Mouse (Mus musculus) left cerebral cortex, adult 9 months (tissue): ENCODE data around the gene Teddm2.

Experiments
- DNase-seq, 2 experiments: peaks; one replicate each; pipeline ENCODE4 v3.0.0; 2022; ENCODE audit warnings: low spot score in 2 of 2

Teddm2 gene

GRCm38 (mm10) chr1:153899731-153900380 lies at the start of gene Teddm2, which contains the start of gene Glul:
Gene Teddm2, minus strand, starts transcription at chr1:153900228.
Gene Glul, plus strand, starts transcription at chr1:153899944.
- peak; percentile 85 to 95 for DNase-seq

GRCm38 (mm10) chr1:153947837-153948236 lies 47.8 kb upstream of the Teddm2 start:
- DNase-seq, result peak in 1 of 2 experiments; percentile 44

DNA sequence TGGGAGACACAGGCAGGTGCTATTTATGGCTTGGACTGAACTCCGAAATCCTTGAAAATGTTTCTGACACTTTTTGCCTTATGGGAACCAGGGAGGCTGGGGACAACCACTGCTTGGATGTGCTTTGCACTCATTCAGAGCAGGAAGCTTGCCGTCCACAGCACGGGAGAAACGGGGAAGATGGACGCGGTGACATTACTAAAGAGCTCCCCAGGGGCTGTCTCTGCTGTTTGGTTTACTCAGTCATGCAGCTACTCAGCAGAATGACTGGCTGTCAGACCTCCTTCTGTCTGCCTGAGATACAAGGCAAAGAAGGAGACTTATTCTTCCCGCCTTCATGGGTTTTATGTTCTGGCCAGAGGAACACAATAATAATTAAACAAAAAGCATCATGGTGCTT lies 46.9 kb upstream of the Teddm2 start:
- DNase-seq, result no peak

DNA sequence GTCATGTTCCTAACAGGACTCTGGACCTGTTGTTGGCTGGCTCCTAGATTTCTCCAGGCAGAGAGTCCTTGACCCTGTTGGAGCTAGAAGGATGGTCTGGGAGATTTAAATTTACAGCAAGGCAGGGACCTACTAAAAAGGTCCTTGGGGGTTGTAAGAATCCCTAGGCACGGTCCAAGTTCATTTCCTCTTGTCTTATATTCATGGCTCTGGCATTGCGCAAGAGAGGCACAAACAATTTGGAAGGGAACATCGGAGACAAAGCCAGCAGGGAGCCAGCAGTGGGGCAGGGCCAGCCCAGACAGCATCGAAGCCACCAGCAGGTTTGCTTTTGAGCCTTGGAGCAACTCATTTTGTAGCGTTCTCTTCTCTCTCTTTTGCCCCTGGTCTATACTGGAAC lies 45.2 kb upstream of the Teddm2 start:
- no peak for DNase-seq

DNA sequence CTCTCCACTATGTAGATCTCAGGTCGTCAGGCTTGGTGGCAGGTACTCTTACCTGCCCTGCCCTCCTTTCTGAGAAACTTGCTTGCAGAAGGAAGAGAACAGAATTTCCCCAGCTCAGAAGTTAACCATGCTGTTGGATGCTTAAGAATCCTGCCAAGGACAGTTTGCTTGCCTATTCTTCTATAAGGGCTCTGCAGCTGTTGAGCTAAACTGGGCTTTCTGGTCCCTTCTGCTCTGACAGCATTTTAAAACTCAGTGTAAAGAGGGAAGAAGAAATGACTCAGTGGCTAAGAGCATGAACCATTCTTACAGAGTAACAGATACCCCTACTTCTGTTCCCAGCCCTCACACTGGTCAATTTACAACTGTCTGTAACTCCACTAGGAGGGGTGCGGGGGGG lies 41.0 kb upstream of the Teddm2 start:
- peak; percentile 32 to 44 for DNase-seq

DNA sequence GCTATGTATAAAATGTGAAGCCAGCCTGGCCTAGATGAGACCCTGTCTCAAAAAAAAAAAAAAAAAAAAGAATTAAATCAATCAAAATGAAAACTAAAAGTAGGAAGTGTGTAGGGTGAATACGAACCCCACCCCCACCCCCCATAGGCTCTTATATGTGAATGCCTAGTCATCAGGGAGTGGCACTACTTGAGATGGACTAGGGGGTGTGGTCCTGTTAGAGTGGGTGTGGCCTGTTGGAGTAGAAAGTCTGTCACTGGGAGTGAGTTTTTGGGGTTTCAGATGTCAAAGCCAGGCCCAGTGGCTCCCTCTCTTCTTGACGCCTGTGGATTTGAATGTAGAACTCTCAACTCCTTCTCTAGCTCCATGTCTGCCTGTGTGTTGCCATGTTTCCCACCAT lies 37.0 kb upstream of the Teddm2 start:
- DNase-seq, result no peak

- DNase-seq, result peak in 1 of 2 experiments; percentile 28
Measured at GRCm38 (mm10) chr1:153935844-153936380, 35.9 kb upstream of the Teddm2 start.

DNA sequence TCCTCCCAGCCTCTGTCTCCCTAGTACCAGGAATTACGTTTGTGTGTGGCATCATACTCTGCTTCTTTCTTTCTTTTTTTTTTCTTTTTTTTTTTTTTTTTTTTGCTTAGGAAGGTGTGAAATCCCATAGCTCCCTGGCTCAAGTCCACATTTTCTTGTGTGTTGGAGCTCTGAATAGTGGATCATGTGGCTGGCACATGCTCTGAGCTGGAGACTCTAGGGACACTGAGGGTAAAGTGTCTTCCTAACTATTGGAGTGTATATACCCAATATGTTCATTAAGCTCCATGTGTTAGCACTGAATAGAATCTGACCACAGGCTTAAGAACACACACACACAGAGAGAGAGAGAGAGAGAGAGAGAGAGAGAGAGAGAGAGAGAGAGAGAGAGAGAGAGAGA lies 33.7 kb upstream of the Teddm2 start:
- no peak for DNase-seq

DNA sequence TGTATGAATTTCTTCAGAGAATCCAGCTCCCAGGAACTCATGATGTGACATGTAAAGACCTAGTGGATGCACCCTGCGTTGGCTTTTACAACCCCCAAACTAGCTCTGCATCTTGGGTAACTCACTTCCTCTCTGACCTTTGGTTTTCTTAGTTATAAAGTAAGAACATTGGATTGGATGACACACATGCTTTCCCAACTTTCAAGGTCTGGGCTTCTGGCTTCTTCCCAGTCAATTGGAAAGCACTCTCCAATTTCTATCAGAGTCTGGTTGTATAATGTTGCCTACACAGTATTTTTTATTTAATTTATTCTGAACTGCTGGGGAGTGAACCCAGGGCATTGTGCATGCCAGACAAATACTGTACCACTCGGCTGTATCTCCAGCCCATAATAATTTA lies 30.4 kb upstream of the Teddm2 start:
- no peak for DNase-seq

DNA sequence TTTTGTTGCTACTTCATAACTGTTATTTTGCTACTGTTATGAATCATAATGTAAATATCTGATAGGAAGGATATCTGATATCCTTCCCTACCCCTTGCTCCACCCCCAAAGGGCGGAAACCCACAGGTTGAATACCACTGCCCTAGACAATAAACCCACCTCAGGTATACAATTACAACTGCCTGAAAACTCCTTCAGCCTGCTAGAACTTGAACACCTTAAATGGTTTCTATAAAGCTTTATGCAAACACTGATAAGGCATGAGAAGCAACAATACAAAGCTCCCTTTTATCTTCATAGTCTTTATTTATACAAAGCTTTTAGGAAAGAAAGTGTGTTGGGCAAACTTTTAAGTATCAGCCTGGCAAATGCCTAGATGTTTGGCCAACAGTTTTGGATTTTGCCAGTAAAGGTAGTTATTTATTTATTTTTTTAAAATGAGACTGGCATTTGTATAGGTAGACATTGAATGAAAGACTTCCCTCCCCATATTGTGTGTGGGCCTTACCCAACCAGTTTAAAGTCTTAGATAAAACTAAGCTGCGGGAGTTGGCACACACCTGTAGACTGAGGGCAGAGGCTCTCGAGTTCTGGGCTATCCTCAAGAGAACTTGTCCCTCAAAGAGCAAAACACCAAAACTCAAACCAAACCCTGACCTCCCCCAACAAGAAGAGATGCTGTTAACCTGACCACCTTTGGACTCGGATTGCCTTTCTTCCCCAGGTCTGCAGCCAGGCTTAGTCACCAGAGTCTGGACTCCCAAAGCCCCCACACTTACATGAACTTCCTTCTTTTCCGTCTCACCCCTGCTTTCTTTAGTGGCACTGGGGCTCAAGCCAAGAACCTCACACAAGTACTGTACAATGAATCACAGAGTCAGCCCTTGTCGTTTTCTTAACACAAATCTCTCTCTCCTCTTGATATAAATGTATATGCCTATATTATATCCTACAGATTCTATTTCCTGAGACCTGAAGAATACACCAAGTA lies 24.7 kb upstream of the Teddm2 start:
- no peak for DNase-seq

DNA sequence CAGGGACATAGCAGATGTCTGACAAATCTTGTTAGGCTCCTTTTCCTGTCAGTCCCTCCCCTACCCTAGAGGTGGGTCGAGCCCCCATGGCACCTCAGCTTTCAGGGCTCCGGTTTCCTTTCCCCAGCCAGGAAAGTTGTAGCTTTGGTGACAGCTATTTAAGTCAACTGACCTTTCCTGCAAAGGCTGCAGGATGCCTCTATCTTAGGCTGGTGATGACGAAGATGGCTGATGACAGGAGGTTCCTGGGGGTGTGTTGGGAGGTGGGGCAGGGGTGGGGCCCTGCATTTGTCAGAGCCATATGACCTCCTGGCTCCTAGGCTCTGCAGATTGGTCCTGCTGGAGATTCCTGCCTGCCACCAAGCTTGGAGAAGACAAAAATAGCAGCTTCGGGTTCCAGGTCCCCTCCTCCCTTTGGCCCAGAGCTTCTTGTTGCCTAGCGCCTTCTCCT lies 22.6 kb upstream of the Teddm2 start:
- DNase-seq, result no peak

DNA sequence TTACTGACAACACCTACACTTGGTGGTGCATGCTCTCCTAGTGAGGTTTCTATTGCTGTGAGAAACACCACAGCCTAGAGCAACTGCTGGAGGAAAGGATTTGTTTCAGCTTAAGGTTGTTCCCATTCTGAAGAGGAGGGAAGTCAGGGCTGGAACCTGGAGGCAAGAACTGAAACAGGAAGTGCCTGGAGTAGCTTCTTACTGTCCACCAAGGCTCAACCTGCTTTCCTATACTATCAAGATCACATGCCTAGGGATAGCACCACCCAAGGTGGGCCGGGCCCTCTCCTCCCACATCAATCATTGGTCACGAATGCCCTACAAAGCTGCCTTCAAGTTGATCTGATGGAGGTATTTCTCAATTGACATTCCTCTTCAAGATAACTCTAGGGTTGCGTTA lies 21.6 kb upstream of the Teddm2 start:
- DNase-seq, result no peak

GRCm38 (mm10) chr1:153918521-153919206 lies 18.6 kb upstream of the Teddm2 start:
- no peak for DNase-seq

DNA sequence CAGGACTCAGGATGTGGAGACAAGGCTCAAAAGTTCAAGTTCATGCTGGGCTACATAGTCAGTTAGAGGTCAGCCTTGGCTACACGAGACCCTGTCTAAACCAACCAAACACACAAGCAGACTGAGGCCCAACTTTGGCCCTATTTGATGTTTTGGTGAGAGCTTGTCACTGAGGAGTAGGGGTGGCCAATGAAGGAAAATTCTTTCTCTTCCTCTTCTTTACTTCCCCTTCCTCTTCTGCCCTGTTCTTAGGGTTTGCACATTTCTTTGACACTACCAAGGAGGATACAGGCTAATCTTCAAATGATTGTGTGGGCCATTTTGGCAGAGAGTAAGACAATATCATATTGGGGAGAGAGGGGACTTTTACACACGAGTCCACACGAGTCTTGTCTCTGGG lies 13.8 kb upstream of the Teddm2 start:
- no peak for DNase-seq

DNA sequence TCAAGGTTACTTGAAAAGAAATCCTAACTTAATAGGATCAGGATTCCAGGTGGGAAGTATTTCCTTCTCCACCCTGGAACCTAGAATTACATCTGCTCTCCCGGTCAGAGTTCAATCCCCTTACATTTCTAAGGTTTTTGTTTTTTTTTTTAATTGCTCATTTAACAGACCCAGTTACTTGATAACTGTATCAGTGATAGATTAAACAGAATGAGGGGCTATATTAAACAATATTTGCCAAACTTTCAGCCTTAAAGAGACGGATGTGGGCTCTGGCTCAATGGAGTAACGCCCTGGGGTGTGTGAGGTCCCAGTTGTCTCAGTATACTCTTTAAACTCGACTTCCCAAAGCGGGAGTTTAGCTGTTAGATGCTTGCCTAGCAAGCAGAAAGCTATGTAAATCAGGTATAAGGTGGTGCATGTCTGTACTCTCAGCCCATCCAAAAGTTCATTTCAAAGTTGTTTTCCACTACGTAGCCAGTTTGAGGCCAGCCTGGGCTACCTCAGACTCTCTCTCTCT lies 11.3 kb upstream of the Teddm2 start:
- no peak for DNase-seq

DNA sequence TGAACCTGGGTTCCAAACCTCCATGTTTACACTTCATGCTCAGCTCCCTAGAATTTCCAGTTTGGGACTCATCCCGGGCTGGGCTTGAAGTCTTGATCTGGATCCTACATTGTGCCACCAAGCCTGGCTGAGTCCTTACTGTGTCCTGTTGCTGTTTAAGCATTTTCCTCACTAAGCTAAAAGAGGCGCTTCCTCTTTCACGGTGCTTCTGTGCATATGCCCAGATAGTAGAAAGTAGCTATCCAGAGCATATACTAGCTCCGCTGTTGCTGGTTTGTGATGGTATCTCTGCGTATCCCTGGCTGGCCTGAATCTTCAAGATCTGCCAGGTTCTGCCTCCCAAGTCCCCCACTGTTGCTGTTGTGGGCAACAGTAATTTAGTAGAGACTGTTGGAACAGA lies 10.4 kb upstream of the Teddm2 start:
- peak in 1 of 2 experiments; percentile 17 for DNase-seq

- DNase-seq, result no peak
Measured at GRCm38 (mm10) chr1:153909963-153910291, 9.9 kb upstream of the Teddm2 start.

DNA sequence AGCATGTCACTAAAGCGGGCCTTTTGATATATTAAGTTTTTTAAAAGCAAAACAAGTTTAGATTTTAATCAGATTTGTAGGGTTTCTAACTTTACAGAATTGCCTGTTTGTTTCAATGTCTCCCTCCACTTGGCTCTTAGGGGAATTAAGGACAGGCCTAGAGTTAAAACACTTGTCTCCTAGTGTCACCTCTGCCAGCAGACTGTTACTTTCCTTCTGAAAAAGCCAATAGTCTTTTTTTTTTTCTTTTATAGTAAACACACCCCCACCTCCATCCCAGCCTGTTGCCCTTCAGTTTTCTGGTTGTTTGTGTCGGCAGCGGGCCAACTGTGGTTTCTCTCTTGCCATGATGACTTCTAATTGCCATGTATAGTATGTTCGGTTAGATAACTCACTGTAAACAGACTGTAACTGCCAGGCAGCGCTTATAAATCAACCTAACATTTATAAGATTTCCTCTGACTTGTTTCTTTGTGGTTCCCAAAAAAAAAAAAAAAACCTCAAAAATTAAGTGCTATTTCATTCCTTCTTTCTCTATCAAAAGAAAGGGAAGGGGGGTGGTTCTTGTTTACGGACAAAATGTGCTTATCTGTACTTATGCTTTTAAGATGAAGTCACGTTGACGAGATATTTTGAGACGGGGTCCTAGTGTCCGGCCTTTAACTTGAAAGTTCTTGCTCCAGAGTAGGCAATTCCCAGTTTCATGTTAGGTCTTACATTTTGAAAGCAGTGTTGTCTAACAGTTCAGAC lies 9.4 kb upstream of the Teddm2 start:
- no peak for DNase-seq

GRCm38 (mm10) chr1:153908741-153909140 lies 8.7 kb upstream of the Teddm2 start:
- no peak for DNase-seq

GRCm38 (mm10) chr1:153908208-153908607 lies 8.2 kb upstream of the Teddm2 start:
- DNase-seq, result no peak

DNA sequence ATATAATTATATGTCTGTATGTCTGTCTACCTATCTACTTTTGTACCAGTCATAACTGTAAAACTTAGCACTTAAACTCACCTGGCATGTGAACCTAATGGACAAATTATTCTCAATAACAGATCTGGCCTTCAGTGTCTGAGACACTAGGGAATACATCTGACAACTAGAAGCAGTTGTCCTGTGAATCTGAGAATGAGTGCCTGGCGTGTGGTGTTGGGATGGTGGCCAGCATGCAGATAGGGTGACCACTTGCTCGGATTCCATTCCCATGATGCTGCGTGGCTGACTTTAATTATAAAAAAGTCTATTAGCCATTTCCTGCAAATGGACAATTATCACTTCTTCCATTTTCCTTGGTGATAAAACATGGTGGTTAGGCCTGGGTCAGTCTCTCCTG lies 5.9 kb upstream of the Teddm2 start:
- no peak for DNase-seq
